Mouse (Mus musculus) lung, postnatal 36 days (tissue): ENCODE data around the gene Fbxl2.

ENCODE experiments used
- DNase-seq: peaks from one replicate; pipeline ENCODE4 v3.0.0; 2022; ENCODE audit warnings: mixed read lengths

The Fbxl2 gene

GRCm38 (mm10) chr9:114016402-114016801 is 29.6 kb downstream of the Fbxl2 start:
- DNase-seq = peak; percentile 1

- DNase-seq = no peak
Observed at GRCm38 (mm10) chr9:114015724-114016123, 30.3 kb downstream of the Fbxl2 start.

- no peak for DNase-seq
Observed at GRCm38 (mm10) chr9:114014034-114014433, 32.0 kb downstream of the Fbxl2 start.

GRCm38 (mm10) chr9:114011203-114011602 is 34.8 kb downstream of the Fbxl2 start:
- DNase-seq = no peak

- DNase-seq = no peak
Observed at GRCm38 (mm10) chr9:114009526-114009925, 36.5 kb downstream of the Fbxl2 start.

GRCm38 (mm10) chr9:114007850-114008350 is 38.1 kb downstream of the Fbxl2 start:
- no peak for DNase-seq

GRCm38 (mm10) chr9:114006801-114007200 is 39.2 kb downstream of the Fbxl2 start:
- no peak for DNase-seq

- no peak for DNase-seq
Observed at GRCm38 (mm10) chr9:113998311-113998710, 47.7 kb downstream of the Fbxl2 start.

GRCm38 (mm10) chr9:113992810-113993209 is 53.2 kb downstream of the Fbxl2 start:
- DNase-seq = no peak

- DNase-seq = peak; percentile 88
Observed at GRCm38 (mm10) chr9:113990547-113991248, 55.3 kb downstream of the Fbxl2 start.

GRCm38 (mm10) chr9:113984946-113985620 is 60.9 kb downstream of the Fbxl2 start:
- DNase-seq = no peak

GRCm38 (mm10) chr9:113982883-113983670 is 62.9 kb downstream of the Fbxl2 start:
- no peak for DNase-seq

GRCm38 (mm10) chr9:113982451-113982850 is 63.5 kb downstream of the Fbxl2 start:
- no peak for DNase-seq

GRCm38 (mm10) chr9:113981099-113981880 is 64.7 kb downstream of the Fbxl2 start:
- DNase-seq = peak; percentile 30

- no peak for DNase-seq
Observed at GRCm38 (mm10) chr9:113979356-113979755, 66.6 kb downstream of the Fbxl2 start.

GRCm38 (mm10) chr9:113978656-113979055 is 67.3 kb downstream of the Fbxl2 start:
- no peak for DNase-seq

- no peak for DNase-seq
Observed at GRCm38 (mm10) chr9:113977225-113977840, 68.7 kb downstream of the Fbxl2 start.

GRCm38 (mm10) chr9:113976264-113976663 is 69.7 kb downstream of the Fbxl2 start:
- DNase-seq = no peak

GRCm38 (mm10) chr9:113975442-113975841 is 70.5 kb downstream of the Fbxl2 start:
- no peak for DNase-seq

- DNase-seq = no peak
Observed at GRCm38 (mm10) chr9:113974945-113975344, 71.0 kb downstream of the Fbxl2 start.

GRCm38 (mm10) chr9:113973857-113974256 is 72.1 kb downstream of the Fbxl2 start:
- no peak for DNase-seq

- no peak for DNase-seq
Observed at GRCm38 (mm10) chr9:113971615-113972014, 74.4 kb downstream of the Fbxl2 start.
